Mouse (Mus musculus) bone marrow macrophage, adult 2 months (primary cell): ENCODE results near the gene Gm10354. TPM values are rescaled to one million over a fixed set of nuclear protein-coding genes. Genes with fewer than 3 reads are reported as not detected.
"Not testable (repeated sequence)": the region's sequence is repeated elsewhere in the genome, so short reads cannot be mapped to it uniquely, and the experiment has no call there.

Source experiments
- H3K27ac ChIP-seq: 2 replicates; pipeline ENCODE4 v1.5.1; 2012; ENCODE audit warnings: low read depth, low read length; ENCODE audit not compliant: insufficient read depth
- H3K4me1 ChIP-seq: 2 replicates; pipeline ENCODE4 v1.6.1; 2012; ENCODE audit warnings: low read length; ENCODE audit not compliant: control insufficient read depth, insufficient read depth
- H3K4me3 ChIP-seq: 2 replicates; pipeline ENCODE4 v1.5.1; 2012; ENCODE audit warnings: mild to moderate bottlenecking, low read length, moderate library complexity; ENCODE audit not compliant: insufficient read depth
- polyA plus RNA-seq: library from polyadenylated mRNA; stranded (reverse); fragments of >200 nt; gene quantifications from 2 replicates; pipeline ENCODE4 v1.2.4, GENCODE M21; 2012; ENCODE audit not compliant: missing spikeins, insufficient read depth, insufficient read length

Gene Gm10354
- not detected in 2 replicates for polyA plus RNA-seq

- H3K4me1 ChIP-seq, H3K27ac ChIP-seq, H3K4me3 ChIP-seq: not testable (repeated sequence)
Observed at GRCm38 (mm10) chr5:14978835-14979234, at the start of gene Gm10354. Gene Gm10354, minus strand, starts transcription at chr5:14978935.

GRCm38 (mm10) chr5:15024316-15024715 lies 45.6 kb upstream of the Gm10354 start:
- H3K27ac ChIP-seq, H3K4me1 ChIP-seq, H3K4me3 ChIP-seq: not testable (repeated sequence)

GRCm38 (mm10) chr5:15020067-15020466 lies 41.3 kb upstream of the Gm10354 start:
- not testable (repeated sequence) for H3K4me1 ChIP-seq, H3K4me3 ChIP-seq, H3K27ac ChIP-seq

GRCm38 (mm10) chr5:15010639-15011582 lies 32.2 kb upstream of the Gm10354 start:
- H3K27ac ChIP-seq, H3K4me3 ChIP-seq, H3K4me1 ChIP-seq: not testable (repeated sequence)

GRCm38 (mm10) chr5:15006907-15007306 lies 28.2 kb upstream of the Gm10354 start:
- not testable (repeated sequence) for H3K27ac ChIP-seq, H3K4me1 ChIP-seq, H3K4me3 ChIP-seq

GRCm38 (mm10) chr5:15006288-15006687 lies 27.6 kb upstream of the Gm10354 start:
- not testable (repeated sequence) for H3K4me3 ChIP-seq, H3K4me1 ChIP-seq, H3K27ac ChIP-seq

DNA sequence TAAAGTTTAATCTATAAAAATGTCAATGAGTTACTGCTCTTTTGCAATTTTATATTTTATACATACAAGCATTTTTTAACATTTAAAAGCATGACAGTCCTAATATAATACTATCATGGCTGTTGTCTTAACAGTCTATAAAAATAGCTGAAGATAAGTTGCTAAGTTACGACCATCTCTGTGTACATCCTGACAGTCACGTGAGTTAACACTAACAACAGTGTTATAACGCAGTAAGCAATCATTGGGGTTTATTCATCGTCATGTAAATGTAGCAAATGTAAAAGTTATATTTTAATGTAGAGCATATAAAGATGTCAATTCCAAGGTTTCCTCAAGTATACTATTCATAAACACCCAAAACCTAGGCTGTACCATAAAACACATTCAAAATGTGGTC lies 26.8 kb upstream of the Gm10354 start:
- H3K4me3 ChIP-seq, H3K4me1 ChIP-seq, H3K27ac ChIP-seq: not testable (repeated sequence)

GRCm38 (mm10) chr5:15004569-15005562 lies 26.1 kb upstream of the Gm10354 start:
- not testable (repeated sequence) for H3K27ac ChIP-seq, H3K4me1 ChIP-seq, H3K4me3 ChIP-seq

- not testable (repeated sequence) for H3K4me1 ChIP-seq, H3K27ac ChIP-seq, H3K4me3 ChIP-seq
Observed at GRCm38 (mm10) chr5:14998077-14998476, 19.3 kb upstream of the Gm10354 start.

DNA sequence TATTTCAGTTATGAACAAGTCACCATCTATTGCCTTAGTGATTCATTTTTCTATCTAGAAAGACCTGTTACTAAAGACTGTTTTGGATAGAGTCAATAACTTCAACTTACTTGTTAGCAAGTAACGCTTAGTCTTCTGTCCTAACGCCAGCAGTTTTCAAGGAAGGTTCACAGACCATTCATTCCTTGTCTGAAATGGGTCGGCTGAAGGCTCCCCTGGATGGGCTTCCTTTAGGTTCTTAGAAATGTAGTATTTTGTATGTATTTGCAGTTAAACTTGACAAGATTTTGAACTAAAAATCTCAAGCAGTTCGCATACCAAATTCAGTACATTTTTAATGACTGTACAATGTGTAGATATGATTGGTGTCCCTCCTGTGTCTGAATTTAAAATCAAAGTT lies 18.8 kb upstream of the Gm10354 start:
- not testable (repeated sequence) for H3K4me1 ChIP-seq, H3K27ac ChIP-seq

GRCm38 (mm10) chr5:14996670-14997249 lies 18.0 kb upstream of the Gm10354 start:
- not testable (repeated sequence) for H3K27ac ChIP-seq, H3K4me3 ChIP-seq, H3K4me1 ChIP-seq

More for the DNA sequence above, 18.8 kb upstream of the Gm10354 start:
- not testable (repeated sequence) for H3K4me3 ChIP-seq

GRCm38 (mm10) chr5:14994124-14994523 lies 15.4 kb upstream of the Gm10354 start:
- not testable (repeated sequence) for H3K4me3 ChIP-seq, H3K27ac ChIP-seq, H3K4me1 ChIP-seq

- not testable (repeated sequence) for H3K4me3 ChIP-seq, H3K4me1 ChIP-seq
Observed at GRCm38 (mm10) chr5:14990375-14991158, 11.8 kb upstream of the Gm10354 start.

GRCm38 (mm10) chr5:14986649-14987387 lies 8.1 kb upstream of the Gm10354 start:
- H3K4me3 ChIP-seq, H3K4me1 ChIP-seq, H3K27ac ChIP-seq: not testable (repeated sequence)

More at GRCm38 (mm10) chr5:14990375-14991158, 11.8 kb upstream of the Gm10354 start:
- not testable (repeated sequence) for H3K27ac ChIP-seq
